Mouse (Mus musculus): ENCODE data around the gene Slc25a33.

Slc25a33 gene

DNA sequence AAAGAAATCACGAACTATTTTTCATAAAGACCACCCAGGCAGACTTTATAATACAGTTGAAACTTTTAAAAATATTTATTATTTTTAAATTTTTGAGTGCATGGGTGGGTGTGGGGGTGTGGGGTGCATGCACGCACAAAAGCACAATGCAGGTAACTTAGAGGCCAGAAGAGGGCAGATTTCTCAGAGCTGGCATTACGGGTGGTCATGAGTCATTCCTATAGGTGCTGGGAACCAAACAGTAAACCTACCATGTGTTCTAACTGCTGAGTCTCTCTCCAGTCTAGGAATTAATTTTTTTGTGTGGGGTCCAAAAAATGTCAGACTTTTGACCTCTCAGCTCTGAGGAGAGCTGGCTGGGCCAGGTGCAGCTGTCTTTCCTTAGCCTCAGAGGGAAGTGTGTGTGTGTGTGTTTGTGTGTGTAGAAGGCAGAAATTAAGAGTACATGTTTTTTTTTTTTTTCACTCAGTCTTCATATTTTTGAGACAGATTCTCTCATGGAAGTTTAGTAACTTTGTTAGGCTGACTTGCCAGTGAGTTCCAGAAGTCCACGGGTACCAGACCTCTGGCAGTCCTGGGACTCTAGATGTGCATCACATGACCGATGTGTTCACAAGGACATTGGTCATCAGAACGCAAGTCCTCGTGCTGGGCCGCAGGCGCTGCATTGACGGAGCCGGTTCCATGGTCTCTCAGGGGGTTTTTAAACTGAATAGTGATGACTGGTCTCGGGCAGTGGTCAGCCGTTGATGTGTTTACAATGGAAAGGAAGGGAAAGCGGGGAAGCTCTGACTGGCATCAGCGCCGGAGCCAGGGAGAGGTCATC, 25.5 kb upstream of the Slc25a33 start:
- POLR2A ChIA-PET: interaction anchor here (0.6 to 6.9 kb wide), 110 partner anchors 7 to 703 kb away, joined by 3 to 105 read pairs (median 4); partner anchors contain the start of genes Slc25a33 (in 3 of the 4), Spsb1 (in 3 of the 4), Eno1 (in 2 of the 4) and Tmem201 (in 2 of the 4)
- CTCF ChIA-PET: interaction anchor here (0.5 to 2.9 kb wide), 45 partner anchors 9 to 866 kb away, joined by 3 to 10 read pairs (median 4); partner anchors contain the start of genes Gpr157 (in 1 of the 4) and Tmem201 (in 1 of the 4)

DNA sequence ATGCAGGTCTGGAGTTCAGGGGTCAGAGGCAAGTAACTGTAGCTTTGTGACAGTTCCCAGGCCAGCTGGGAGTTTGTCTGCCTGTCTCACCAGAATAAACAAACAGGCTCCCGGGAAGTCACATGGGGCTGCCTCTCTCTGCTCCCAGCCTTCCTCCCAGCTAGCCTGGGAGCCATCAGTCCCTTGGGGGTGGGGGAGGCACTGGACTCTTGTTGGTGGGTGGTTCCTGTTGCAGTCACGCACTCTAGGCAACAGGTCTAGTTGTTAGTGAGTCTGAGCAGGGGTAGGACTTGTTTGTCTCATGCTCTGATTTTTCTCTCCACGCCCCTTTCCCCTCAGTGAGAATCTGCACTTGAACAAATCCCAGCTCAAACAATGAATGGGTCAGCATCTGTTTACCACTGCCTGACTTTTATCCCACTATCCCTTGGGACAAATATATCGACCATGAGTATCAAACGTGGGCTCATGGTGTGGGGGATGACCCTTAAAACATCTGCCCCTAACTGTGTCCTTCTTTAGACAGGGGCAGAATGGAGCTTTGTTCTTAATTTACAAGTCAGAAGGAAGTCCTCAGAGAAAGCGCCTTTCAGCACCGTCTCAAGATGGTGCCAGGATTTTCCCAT, 24.7 kb upstream of the Slc25a33 start:
- ChIA-PET CTCF (interaction anchor here (0.5 to 2.9 kb wide), 42 partner anchors 8 to 523 kb away, joined by 3 to 10 read pairs (median 4); partner anchors contain the start of genes Gpr157 (in 1 of the 4), H6pd (in 1 of the 4) and Tmem201 (in 1 of the 4)), POLR2A (interaction anchor here (0.6 to 6.9 kb wide), 113 partner anchors 8 to 736 kb away, joined by 3 to 105 read pairs (median 4); partner anchors contain the start of genes Slc25a33 (in 3 of the 4), Spsb1 (in 3 of the 4), Eno1 (in 2 of the 4) and Gpr157 (in 2 of the 4))

DNA sequence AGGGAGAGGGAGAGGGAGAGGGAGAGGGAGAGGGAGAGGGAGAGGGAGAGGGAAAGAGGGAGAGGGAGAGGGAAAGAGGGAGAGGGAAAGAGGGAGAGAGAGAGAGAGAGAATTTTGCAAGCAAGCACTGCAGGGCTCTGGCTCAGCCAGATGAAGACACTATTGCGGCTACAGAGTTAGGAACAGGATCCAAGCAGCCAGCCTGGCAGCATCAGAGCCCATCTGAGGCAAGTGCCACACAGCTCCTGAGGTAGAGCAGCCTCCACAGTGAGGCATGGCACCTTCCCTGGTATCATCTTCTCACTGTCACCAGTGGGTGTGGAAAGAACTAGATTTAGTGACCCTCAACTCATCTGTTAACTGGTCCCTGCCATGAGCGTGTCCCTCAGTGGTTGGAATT, 24.0 kb upstream of the Slc25a33 start:
- CTCF ChIA-PET: interaction anchor here (0.6 to 2.9 kb wide), 17 partner anchors 9 to 522 kb away, joined by 3 to 8 read pairs (median 4); partner anchors contain the start of genes Gpr157 (in 1 of the 4) and H6pd (in 1 of the 4)
- POLR2A ChIA-PET: interaction anchor here in 3 of 4 experiments (0.7 to 6.9 kb wide), 61 partner anchors 9 to 390 kb away, joined by 3 to 105 read pairs (median 5); partner anchors contain the start of genes Slc25a33 (in 3 of the 3), Spsb1 (in 3 of the 3), Gpr157 (in 2 of the 3) and H6pd (in 1 of the 3)

DNA sequence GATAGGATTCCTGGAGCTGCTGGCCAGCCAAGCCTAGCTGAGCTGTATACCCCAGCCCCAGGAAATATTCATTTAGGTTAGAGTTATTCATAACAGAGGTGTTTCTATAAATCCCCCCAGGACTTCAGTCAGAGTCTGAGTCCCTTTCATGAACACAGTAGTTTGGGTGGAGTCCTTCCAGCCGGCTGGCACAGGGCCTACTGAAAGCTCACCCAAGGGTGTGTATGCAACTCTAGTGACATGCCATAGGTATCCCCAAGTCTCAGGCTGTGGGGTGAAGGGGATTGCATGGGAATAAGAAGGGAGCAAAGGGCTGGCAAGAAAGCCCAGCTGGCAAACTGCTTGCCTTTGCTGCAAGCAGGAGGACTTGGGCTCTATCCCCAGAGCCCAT, 23.1 kb upstream of the Slc25a33 start:
- CTCF ChIA-PET: interaction anchor here (0.6 to 2.9 kb wide), 6 partner anchors 9 to 212 kb away, joined by 3 to 8 read pairs (median 4); partner anchors contain the start of gene H6pd (in 1 of the 4)
- POLR2A ChIA-PET: interaction anchor here in 3 of 4 experiments (0.5 to 6.9 kb wide), 18 partner anchors 12 to 656 kb away, joined by 3 to 105 read pairs (median 4); partner anchors contain the start of genes Slc25a33 (in 2 of the 3), Gpr157 (in 1 of the 3) and Spsb1 (in 1 of the 3)

DNA sequence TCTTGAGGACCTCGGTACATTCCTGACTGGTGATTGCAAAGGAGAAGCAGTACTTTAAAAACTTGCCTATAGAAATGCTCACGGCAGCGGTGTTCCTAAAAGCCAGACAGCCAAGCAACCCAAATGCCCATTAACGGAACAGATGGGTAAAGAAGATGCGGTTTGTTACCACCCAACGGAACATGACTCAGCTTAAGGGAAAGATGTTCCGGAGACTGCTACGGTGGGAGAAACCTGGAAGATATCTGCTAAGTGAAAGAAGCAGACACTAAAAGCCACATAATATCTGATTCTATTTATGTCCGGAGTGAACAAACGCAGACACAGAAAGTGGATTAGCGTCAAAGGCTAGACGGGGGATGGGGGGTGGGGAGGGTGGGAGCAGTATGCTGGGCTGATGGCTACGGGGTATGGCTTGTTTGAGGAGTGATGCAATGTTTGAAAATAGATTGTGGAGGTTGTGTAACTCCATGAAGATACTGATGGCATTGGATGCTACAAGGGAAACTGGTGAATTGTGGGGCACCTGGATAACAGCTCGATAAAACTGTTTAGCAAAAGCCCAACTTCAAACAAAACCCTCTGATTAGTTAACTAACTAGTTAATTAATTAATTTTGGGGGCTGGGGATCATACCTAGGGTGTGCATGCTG, 22.6 kb upstream of the Slc25a33 start:
- ChIA-PET POLR2A (interaction anchor here in 3 of 4 experiments (0.5 to 6.9 kb wide), 13 partner anchors 12 to 656 kb away, joined by 3 to 105 read pairs (median 3); partner anchors contain the start of genes Slc25a33 (in 2 of the 3) and Gpr157 (in 1 of the 3)), CTCF (interaction anchor here in 1 of 4 experiments (0.6 kb wide), 2 partner anchors 129 to 142 kb away, joined by 3 read pairs; no protein-coding TSS in a partner anchor)

DNA sequence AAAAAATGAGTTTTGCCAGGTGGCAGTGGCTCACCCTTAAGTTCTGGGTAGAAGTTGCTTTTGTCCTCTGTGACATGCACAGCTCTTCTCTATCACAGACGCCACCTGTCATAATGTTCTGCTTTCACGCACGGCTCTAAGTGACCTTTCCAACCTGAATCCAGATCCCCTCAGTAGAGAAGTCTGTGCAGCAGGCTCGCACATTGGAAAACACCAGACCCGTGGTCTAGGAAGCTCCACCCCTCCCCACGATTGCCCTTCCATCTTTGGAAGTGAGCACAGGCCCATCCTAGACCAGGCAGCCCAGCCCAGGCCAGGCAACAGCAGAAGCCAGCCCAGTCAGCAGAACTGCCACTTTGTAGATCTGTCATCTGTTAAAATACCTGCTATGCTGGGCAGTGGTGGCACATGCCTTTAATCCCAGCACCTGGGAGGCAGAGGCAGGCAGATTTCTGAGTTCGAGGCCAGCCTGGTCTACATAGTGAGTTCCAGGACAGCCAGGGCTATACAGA, 20.9 kb upstream of the Slc25a33 start:
- CTCF ChIA-PET: interaction anchor here (0.6 to 1.9 kb wide), 9 partner anchors 18 to 418 kb away, joined by 3 to 11 read pairs (median 5); no protein-coding TSS in a partner anchor
- POLR2A ChIA-PET: interaction anchor here in 3 of 4 experiments (0.6 to 8.8 kb wide), 31 partner anchors 9 to 629 kb away, joined by 3 to 109 read pairs (median 4); partner anchors contain the start of genes Gpr157 (in 2 of the 3), Slc25a33 (in 2 of the 3), H6pd (in 1 of the 3) and Spsb1 (in 1 of the 3)

DNA sequence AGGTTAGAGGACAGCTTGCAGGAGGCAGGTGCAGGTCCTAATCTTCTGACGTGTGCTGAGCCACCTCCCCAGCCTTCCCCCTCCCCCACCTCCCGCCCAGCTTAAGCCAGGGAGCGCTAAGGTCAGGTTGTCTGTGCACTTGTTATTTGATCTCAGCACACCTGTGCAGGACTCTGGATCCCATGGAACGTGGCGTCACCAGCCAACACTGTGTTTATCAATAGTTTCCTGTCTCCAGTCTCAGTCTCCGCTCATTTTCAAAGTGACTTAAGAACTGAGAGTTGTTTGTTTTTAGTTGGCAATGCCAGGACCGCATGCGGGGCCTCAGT, 19.9 kb upstream of the Slc25a33 start:
- ChIA-PET CTCF (interaction anchor here (0.5 to 2.0 kb wide), 32 partner anchors 9 to 879 kb away, joined by 3 to 16 read pairs (median 3); no protein-coding TSS in a partner anchor), POLR2A (interaction anchor here in 3 of 4 experiments (0.5 to 8.8 kb wide), 19 partner anchors 8 to 294 kb away, joined by 3 to 109 read pairs (median 3); partner anchors contain the start of genes Gpr157 (in 2 of the 3) and Slc25a33 (in 2 of the 3))

DNA sequence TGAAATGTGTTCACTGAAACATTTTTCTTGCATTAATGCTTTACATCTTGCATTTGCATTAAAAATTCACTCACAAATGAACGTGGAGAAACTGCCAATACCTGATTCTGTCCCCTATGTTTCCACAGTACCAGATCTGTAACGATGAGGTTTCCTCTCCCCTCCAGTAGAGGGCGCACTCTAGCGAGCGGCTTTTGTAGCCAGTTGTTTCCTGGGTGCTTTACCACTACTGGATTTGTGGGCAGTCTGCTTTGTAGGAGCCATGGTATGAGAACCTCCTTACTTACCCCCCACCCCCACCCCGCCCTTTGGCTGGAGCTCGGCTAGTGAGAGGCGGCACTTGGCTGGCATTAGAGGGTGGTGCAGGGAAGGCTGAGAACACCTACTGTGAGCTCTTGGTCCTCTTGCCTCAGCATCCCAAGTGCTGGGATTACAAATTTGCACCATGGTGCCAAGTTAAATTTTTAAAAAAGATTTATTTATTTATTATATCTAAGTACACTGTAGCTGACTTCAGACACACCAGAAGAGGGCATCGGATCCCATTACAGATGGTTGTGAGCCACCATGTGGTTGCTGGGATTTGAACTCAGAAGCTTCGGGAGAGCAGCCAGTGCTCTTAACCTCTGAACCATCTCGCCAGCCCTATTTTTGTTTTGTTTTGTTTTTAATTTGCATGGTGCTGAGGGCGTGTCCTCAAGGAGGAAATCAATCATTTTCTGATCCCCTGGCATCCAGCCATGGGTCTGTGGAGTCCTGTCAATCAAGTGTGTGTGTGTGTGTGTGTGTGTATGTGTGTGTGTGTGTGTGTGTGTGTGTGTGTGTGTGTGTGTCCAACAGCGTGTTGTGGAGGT, 19.3 kb upstream of the Slc25a33 start:
- POLR2A ChIA-PET: interaction anchor here in 3 of 4 experiments (0.5 to 8.8 kb wide), 21 partner anchors 9 to 294 kb away, joined by 3 to 109 read pairs (median 4); partner anchors contain the start of genes Gpr157 (in 2 of the 3) and Slc25a33 (in 2 of the 3)

DNA sequence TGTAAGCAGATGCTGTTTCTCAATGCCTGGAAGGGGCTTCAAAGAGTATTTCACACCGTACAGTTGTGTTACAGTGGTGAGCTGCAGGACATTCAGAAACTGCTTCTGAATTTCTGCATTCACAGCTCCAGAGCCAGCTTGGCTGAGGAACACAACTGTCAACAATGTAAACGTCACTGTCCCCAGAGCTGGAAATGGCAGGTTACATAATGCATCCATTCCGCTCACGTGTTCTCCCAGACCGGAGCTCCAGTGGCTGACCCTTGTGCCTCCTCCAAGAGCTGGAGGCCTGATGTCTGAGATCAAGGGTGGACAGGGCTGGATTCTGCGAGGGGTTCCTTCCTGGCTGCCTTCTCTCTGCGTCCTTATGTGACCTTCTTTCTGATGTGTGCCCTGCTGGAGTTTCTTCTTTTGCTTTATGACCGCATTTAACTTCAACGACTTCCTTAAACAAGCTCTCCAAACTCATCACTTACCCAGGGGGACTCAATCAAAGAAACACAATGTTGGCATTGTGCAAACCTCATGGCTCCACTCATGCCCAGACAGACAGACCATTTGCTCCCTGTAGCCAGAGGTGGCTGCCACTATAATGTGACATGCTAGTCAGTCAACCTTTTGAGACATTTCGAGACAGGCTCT, 18.2 kb upstream of the Slc25a33 start:
- ChIA-PET CTCF (interaction anchor here in 3 of 4 experiments (1.0 to 2.0 kb wide), 7 partner anchors 11 to 81 kb away, joined by 3 to 10 read pairs (median 4); partner anchors contain the start of gene Tmem201 (in 1 of the 3)), POLR2A (interaction anchor here in 3 of 4 experiments (0.6 to 8.8 kb wide), 11 partner anchors 8 to 515 kb away, joined by 3 to 109 read pairs (median 5); partner anchors contain the start of genes Slc25a33 (in 2 of the 3) and Gpr157 (in 1 of the 3))

More for the DNA sequence above, 19.3 kb upstream of the Slc25a33 start:
- CTCF ChIA-PET: interaction anchor here (0.5 to 2.0 kb wide), 42 partner anchors 10 to 1198 kb away, joined by 3 to 16 read pairs (median 3); no protein-coding TSS in a partner anchor

DNA sequence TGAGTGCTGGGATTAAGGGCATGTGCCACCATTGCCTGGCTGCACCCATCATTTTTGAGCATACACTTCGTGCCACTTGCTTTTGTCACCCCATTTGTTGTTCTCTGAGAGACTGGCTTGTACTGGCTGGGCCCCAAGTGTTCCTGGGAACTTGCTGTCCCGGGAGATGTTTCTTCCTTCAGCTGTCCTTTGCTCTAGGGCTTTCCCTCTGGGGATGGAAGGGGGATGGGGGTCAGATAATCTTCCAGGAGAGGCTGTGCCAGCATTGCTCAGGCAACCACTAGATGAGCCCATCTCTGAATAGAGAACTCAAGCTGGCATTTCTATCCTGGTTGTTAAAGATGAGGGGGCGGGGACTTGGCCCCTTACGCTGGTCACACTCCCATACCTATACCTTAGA, 17.4 kb upstream of the Slc25a33 start:
- ChIA-PET CTCF (interaction anchor here in 2 of 4 experiments (1.1 to 1.5 kb wide), 3 partner anchors 15 to 54 kb away, joined by 3 to 10 read pairs (median 4); partner anchors contain the start of gene Tmem201 (in 1 of the 2)), POLR2A (interaction anchor here in 2 of 4 experiments (1.2 to 8.8 kb wide), 4 partner anchors 9 to 17 kb away, joined by 4 to 109 read pairs (median 10); partner anchors contain the start of gene Slc25a33 (in 2 of the 2))

DNA sequence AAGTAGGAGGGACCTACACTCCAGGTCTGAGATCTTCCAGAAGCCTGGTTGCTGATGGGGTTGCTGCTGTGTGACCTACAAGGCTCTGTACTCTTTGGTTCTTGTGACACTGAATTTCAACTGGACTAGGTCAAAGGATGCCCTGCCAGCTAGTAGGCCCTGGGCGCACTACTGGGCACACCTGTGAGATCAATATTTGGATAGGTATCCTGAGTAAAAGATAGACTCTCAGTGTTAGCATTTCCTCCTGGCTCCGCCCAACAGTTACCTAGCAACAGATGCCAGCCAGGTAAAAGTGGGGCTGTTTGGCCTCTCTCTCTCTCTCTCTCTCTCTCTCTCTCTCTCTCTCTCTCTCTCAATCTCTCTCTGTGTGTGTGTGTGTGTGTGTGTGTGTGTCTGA, 16.9 kb upstream of the Slc25a33 start:
- CTCF ChIA-PET: interaction anchor here in 1 of 4 experiments (0.6 to 1.5 kb wide), 3 partner anchors 8 to 683 kb away, joined by 3 read pairs; no protein-coding TSS in a partner anchor
- POLR2A ChIA-PET: interaction anchor here in 3 of 4 experiments (0.7 to 8.8 kb wide), 7 partner anchors 9 to 148 kb away, joined by 3 to 109 read pairs (median 7); partner anchors contain the start of gene Slc25a33 (in 2 of the 3)

DNA sequence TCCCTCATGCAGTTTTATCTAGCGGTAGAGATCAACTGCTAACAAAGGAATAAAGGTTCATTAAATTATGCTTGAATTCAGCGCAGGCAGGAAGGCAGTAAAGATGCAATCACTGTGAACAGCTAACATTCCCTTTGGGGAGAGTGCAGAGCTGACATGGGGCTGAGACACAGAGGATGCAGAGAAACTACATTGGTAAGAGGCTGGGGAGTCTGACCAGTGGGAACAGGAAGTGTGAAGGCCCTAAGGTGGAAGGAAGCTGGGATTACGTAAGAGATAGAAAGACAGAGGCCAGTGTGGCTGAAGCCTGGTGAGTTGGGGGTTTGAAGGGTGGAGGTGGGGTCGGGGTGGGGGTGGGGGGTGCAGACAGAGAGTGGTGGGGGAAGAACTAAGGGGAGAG, 16.5 kb upstream of the Slc25a33 start:
- ChIA-PET POLR2A (interaction anchor here in 3 of 4 experiments (0.7 to 8.8 kb wide), 7 partner anchors 8 to 148 kb away, joined by 3 to 109 read pairs (median 7); partner anchors contain the start of gene Slc25a33 (in 2 of the 3)), CTCF (interaction anchor here in 3 of 4 experiments (0.6 to 1.7 kb wide), 4 partner anchors 9 to 683 kb away, joined by 3 to 5 read pairs (median 4); no protein-coding TSS in a partner anchor)

DNA sequence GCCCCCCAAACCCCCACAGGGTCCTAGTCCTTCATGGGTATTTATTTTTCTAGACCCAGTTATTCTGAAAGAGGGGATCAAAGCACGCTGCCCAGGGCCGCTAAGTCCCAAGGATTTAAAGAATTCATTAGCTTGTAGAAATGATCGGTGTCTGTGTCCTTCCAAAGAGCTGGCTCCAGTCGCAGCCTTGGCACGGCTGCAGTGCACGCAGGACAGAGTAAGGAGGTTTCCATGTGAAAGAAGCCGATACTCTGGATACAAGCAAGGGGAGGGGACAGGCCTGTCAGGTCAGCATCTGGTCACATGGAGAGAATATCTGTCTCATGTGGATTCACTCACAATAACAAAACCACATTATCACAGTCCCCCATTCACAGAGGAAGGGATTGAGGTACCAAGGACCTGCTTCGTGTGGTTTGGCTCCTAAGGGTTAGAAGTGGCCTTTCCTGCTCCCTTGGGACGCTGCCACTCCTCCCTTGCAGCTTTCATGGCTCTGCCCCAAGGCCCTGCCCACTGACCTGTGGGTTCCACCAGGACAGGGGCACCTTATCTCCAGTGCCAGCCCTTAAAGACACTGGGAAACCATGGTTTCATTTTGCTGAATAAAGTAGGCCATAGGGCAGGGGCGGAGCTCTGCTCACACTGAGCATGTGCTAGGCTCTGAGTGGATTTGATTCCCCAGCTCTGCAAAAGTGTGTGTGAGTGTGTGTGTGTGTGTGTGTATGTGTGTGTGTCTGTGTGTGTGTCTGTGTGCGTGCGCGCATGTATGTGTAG, 15.5 kb upstream of the Slc25a33 start:
- CTCF ChIA-PET: interaction anchor here (0.5 to 1.7 kb wide), 9 partner anchors 9 to 1920 kb away, joined by 3 to 6 read pairs (median 4); no protein-coding TSS in a partner anchor
- POLR2A ChIA-PET: interaction anchor here in 3 of 4 experiments (0.6 to 8.8 kb wide), 9 partner anchors 9 to 181 kb away, joined by 3 to 109 read pairs (median 5); partner anchors contain the start of gene Slc25a33 (in 2 of the 3)

DNA sequence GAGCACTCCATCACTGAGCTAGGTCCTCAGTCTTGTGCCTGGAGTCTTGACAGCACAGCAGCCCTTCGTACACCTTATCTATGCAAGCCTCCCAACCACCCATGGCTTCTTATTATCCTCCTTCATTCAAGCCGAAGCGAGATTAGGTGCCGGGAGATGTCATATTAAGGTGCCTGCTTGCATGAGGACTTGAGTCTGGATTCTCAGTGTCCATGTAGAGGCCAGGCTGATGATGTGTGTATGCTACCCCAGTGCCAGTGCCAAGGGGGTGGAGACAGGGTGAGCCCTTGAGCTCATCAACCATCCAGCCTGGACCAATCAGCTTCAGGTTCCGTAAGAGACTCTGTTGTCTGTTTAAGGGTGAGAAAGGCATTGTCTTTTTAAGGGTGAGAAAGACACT, 10.8 kb upstream of the Slc25a33 start:
- POLR2A ChIA-PET: interaction anchor here in 3 of 4 experiments (0.7 to 4.2 kb wide), 10 partner anchors 9 to 51 kb away, joined by 3 to 23 read pairs (median 4); partner anchors contain the start of gene Slc25a33 (in 2 of the 3)

More for the DNA sequence above, 10.8 kb upstream of the Slc25a33 start:
- CTCF ChIA-PET: interaction anchor here in 1 of 4 experiments (1.1 kb wide), 1 partner anchor 12 kb away, joined by 3 read pairs; no protein-coding TSS in a partner anchor
